Mouse (Mus musculus): ENCODE data around the gene Dnase1l1. TPM values are rescaled to one million over a fixed set of nuclear protein-coding genes. Genes with fewer than 3 reads are reported as not detected.

Dnase1l1 gene
- polyA plus RNA-seq, 1 experiment from 2014 or later, result 1.5 TPM

DNA sequence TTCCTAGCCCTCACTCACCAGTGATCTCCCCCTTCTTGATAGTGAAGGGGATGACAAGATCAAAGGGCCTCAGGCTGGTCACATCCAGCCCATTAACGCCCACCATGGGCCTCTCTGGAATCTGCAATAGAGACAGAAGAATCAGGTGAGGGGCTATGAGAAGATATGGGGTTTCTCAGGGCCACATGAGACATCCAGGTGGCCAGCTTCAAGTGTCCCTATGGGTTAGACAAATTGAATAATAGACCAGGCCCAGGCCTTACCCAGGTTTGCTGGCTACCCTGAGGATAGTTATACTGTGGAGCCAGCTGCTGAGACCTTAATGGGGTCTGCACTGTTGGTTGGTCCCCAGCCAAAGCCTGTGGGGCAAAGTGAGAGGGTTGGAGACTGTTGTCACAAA, 52.1 kb downstream of the Dnase1l1 start:
- Histone ChIP-seq H3K4me1 (no peaks in the 10 kb centered on the region), H3K4me2 (no peak overlapping the region), H3K27me3 (no peaks in the 10 kb centered on the region), H3K36me3 (ENCODE audit: poor library complexity, severe bottlenecking) (peaks cover 100% of the 10 kb centered on the region), H3K9ac (no peak overlapping the region), H3K27ac (no peak overlapping the region), H3K9me3 (replicated peaks) (no peaks in the 10 kb centered on the region), H3K4me3 (no peak overlapping the region)
- WGBS, result 76% methylated on average over 1 of the region's 1 CpGs
- no peak for ATAC-seq

Small RNAs within 50 kb of the gene (microRNA-seq; reads per million reads assigned to microRNA genes)
- not detected for gene Mir7091
- gene Mir7092, result 1.3 reads per million

Other genes starting within 250 kb of the Dnase1l1 start
- not detected in 2 replicates for gene Opn1mw, start 154.9 kb downstream of the Dnase1l1 start, polyA plus RNA-seq (2015; fragmentation: Nextera tagmentation; extraction: Ambion mirVana)
- gene Mecp2, start 147.0 kb downstream of the Dnase1l1 start, polyA plus RNA-seq (2015; fragmentation: Nextera tagmentation; extraction: Ambion mirVana), result 17.7 and 18.3 TPM in 2 replicates
- gene Tex28, start 114.5 kb downstream of the Dnase1l1 start, polyA plus RNA-seq (2015; fragmentation: Nextera tagmentation; extraction: Ambion mirVana), result not detected in 2 replicates
- gene Tktl1, start 105.1 kb downstream of the Dnase1l1 start, polyA plus RNA-seq (2015; fragmentation: Nextera tagmentation; extraction: Ambion mirVana), result 0.14 TPM in 1 of 2 replicates, not detected in the other
- 102 and 128 TPM in 2 replicates for gene Flna, start 32.5 kb downstream of the Dnase1l1 start, polyA plus RNA-seq (2015; fragmentation: Nextera tagmentation; extraction: Ambion mirVana)
- 22.5 and 23.1 TPM in 2 replicates for gene Emd, start 27.6 kb downstream of the Dnase1l1 start, polyA plus RNA-seq (2015; fragmentation: Nextera tagmentation; extraction: Ambion mirVana)
- gene Rpl10, start 11.5 kb downstream of the Dnase1l1 start, polyA plus RNA-seq (2015; fragmentation: Nextera tagmentation; extraction: Ambion mirVana), result 601 and 642 TPM in 2 replicates
- gene Taz, start 425 bp downstream of the Dnase1l1 start, polyA plus RNA-seq (2015; fragmentation: Nextera tagmentation; extraction: Ambion mirVana), result 80.6 and 88.4 TPM in 2 replicates
- 125 and 138 TPM in 2 replicates for gene Atp6ap1, start 14.8 kb upstream of the Dnase1l1 start, polyA plus RNA-seq (2015; fragmentation: Nextera tagmentation; extraction: Ambion mirVana)
- 731 and 768 TPM in 2 replicates for gene Gdi1, start 22.7 kb upstream of the Dnase1l1 start, polyA plus RNA-seq (2015; fragmentation: Nextera tagmentation; extraction: Ambion mirVana)
- 66.2 and 70.3 TPM in 2 replicates for gene Fam50a, start 30.7 kb upstream of the Dnase1l1 start, polyA plus RNA-seq (2015; fragmentation: Nextera tagmentation; extraction: Ambion mirVana)
- gene Plxna3, start 46.7 kb upstream of the Dnase1l1 start, polyA plus RNA-seq (2015; fragmentation: Nextera tagmentation; extraction: Ambion mirVana), result 42.9 and 46.5 TPM in 2 replicates
- 101 and 116 TPM in 2 replicates for gene Lage3, start 71.3 kb upstream of the Dnase1l1 start, polyA plus RNA-seq (2015; fragmentation: Nextera tagmentation; extraction: Ambion mirVana)
- 67.8 and 79.5 TPM in 2 replicates for gene Ubl4a, start 90.9 kb upstream of the Dnase1l1 start, polyA plus RNA-seq (2015; fragmentation: Nextera tagmentation; extraction: Ambion mirVana)
- 6.6 and 7.8 TPM in 2 replicates for gene Slc10a3, start 91.0 kb upstream of the Dnase1l1 start, polyA plus RNA-seq (2015; fragmentation: Nextera tagmentation; extraction: Ambion mirVana)
- 31.6 and 34.5 TPM in 2 replicates for gene Fam3a, start 110.9 kb upstream of the Dnase1l1 start, polyA plus RNA-seq (2015; fragmentation: Nextera tagmentation; extraction: Ambion mirVana)
- gene Ikbkg, start 111.0 kb upstream of the Dnase1l1 start, polyA plus RNA-seq (2015; fragmentation: Nextera tagmentation; extraction: Ambion mirVana), result 18.3 and 20.6 TPM in 2 replicates
- gene G6pdx, start 146.9 kb upstream of the Dnase1l1 start, polyA plus RNA-seq (2015; fragmentation: Nextera tagmentation; extraction: Ambion mirVana), result 53.6 and 56.3 TPM in 2 replicates
- gene Gm6880, start 199.1 kb upstream of the Dnase1l1 start, polyA plus RNA-seq (2015; fragmentation: Nextera tagmentation; extraction: Ambion mirVana), result not detected in 2 replicates